Mouse (Mus musculus): ENCODE data around the gene Gm49333.

DNA sequence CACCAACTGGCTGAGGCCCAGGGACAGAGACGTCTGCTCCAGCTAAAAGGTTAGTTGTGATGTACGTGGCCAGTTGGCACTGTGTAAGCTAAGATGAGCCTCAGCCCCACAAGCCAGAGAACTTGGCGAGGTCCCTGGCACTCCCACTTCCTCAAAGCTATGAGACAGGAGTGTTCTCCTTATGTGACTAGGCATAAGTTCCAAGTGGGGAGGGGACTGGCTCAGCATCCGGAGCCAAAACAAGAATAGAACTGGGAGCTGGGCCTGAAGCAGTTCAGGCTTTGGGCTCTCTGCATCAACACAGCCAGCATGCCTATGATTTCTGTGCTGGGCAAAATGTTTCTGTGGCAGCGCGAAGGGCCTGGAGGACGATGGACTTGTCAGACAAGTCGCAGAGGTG is 83.4 kb downstream of the Gm49333 start:
- TF ChIP-seq CTCF (IDR thresholded peaks at IDR 0.05; ENCODE audit: low read depth) (no peak), EP300 (IDR thresholded peaks at IDR 0.05; ENCODE audit: low read depth) (no peak)

Data from liver, embryonic 14.5 days (tissue).